16 mouse cellular contexts compared by ENCODE assay signal in the genomic region with DNA sequence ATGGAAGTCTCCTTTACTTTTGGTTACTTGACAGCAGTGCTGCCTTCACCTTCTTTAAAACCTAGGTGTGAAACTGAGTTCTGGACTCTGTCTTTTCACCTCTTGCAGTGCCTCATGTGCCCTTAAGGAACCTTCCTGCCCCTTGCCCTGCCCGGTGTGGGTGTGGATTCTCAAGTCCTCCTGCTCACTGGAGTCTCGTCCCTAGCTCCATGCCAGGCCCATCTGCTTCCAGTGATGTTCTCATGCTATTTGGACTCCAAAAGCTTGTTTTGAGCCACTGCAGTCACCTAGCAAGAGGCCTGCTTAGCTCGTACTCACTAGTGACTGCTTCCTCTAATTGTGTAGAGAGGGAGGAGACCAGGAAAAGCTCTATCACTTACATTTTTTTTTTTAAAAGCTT. TPM values are rescaled to one million over a fixed set of nuclear protein-coding genes. Genes with fewer than 3 reads are reported as not detected.
A peak's percentile ranks its signal among the peaks of the same experiment; 100 is the strongest.
DNase-seq lines count a peak whose midpoint lies in the region; ATAC-seq and TF ChIP-seq lines count a peak whose summit lies in the region.
"Had no signal": no experiment of that assay in that cellular context is flagged by ENCODE, and none has a peak within 500 bp of the region (broad histone marks: within the 10 kb centered on the region; RNA-seq: fewer than 3 reads in every experiment).

No protein-coding gene starts in this region.

- WGBS in heart, adult 2 months: 48% methylated on average over 3 of the region's 3 CpGs
- 74% methylated on average over 3 of the region's 3 CpGs for WGBS in heart, embryonic 10.5 days

- H3K9me3 ChIP-seq in heart, embryonic 10.5 days: no peaks in the 10 kb centered on the region
- H3K9me3 ChIP-seq: embryonic facial prominence, embryonic 12.5 days; lung, embryonic 15.5 days; midbrain, embryonic 10.5 days; neural tube, embryonic 13.5 days had no signal

- peak; percentile 33 to 51 for DNase-seq in cerebellum, adult 18-20 months
- peak; percentile 25 to 32 for DNase-seq in heart, adult 2 months
- no peak for DNase-seq in heart, embryonic 10.5 days (ENCODE audit: low spot score)
- DNase-seq in A20 (ENCODE audit: low read depth, low spot score): peak; percentile 18
- DNase-seq in heart, postnatal 10 days: peak; percentile 16 to 25
- DNase-seq in frontal cortex, postnatal 25 days (ENCODE audit: low spot score in 2 of 2): no peak
- DNase-seq in adrenal gland, postnatal 4 days (ENCODE audit: low spot score in 2 of 2): no peak
- DNase-seq: forebrain, postnatal 0 days; left cerebral cortex, postnatal 4 days had no signal

- no peak for TF ChIP-seq EP300 in heart, adult 2 months (IDR thresholded peaks at IDR 0.05; ENCODE audit: insufficient read depth, low read depth, low read length)

- peaks cover 3% of the 10 kb centered on the region for H3K4me1 ChIP-seq in heart, adult 2 months (ENCODE audit: control insufficient read depth, insufficient read depth, low read length)
- no peaks in the 10 kb centered on the region for H3K4me1 ChIP-seq in heart, embryonic 10.5 days
- H3K4me1 ChIP-seq: embryonic facial prominence, embryonic 12.5 days; lung, embryonic 15.5 days; midbrain, embryonic 10.5 days; neural tube, embryonic 13.5 days had no signal

- H3K27me3 ChIP-seq in heart, adult 2 months (ENCODE audit: control insufficient read depth, insufficient read depth, low read length): no peaks in the 10 kb centered on the region
- no peaks in the 10 kb centered on the region for H3K27me3 ChIP-seq in heart, embryonic 10.5 days (ENCODE audit: insufficient read depth, poor library complexity, severe bottlenecking)
- H3K27me3 ChIP-seq: embryonic facial prominence, embryonic 12.5 days; lung, embryonic 15.5 days; neural tube, embryonic 13.5 days had no signal

- no peaks in the 10 kb centered on the region for H3K79me2 ChIP-seq in heart, adult 2 months (replicated peaks; ENCODE audit: control insufficient read depth, insufficient read depth, low read length)

- no peak for ATAC-seq in cerebellum, adult (ENCODE audit: insufficient number of reproducible peaks, low FRiP score, low TSS enrichment)
- ATAC-seq: forebrain, postnatal 0 days; intestine, embryonic 16.5 days had no signal

- no peak; the same call in 1 of the 2 replicates for TF ChIP-seq POLR2A in heart, adult 2 months (IDR thresholded peaks at IDR 0.05; ENCODE audit: insufficient read depth, low read depth, low read length)

- intact Hi-C loops in heart, adult 2 months (cut with DNase I): no loop called here
- intact Hi-C loops in heart, postnatal 10 days (cut with DNase I): no loop called here

- no peak for TF ChIP-seq CTCF in heart, adult 2 months (IDR thresholded peaks at IDR 0.05)

- peak overlapping the region; percentile 55 for H3K27ac ChIP-seq in heart, adult 2 months
- H3K27ac ChIP-seq in heart, embryonic 10.5 days: no peak overlapping the region
- H3K27ac ChIP-seq: embryonic facial prominence, embryonic 12.5 days; hindbrain, embryonic 14.5 days; lung, embryonic 15.5 days; midbrain, embryonic 10.5 days; neural tube, embryonic 13.5 days had no signal

- H3K36me3 ChIP-seq in heart, adult 2 months (ENCODE audit: control insufficient read depth, insufficient read depth, low read length): peaks cover 3% of the 10 kb centered on the region; the same call in 1 of the 2 replicates
- H3K36me3 ChIP-seq in heart, embryonic 10.5 days: 0 out of 2 replicates have a peak, but pooled peaks cover 2% of the 10 kb centered on the region
- H3K36me3 ChIP-seq: embryonic facial prominence, embryonic 12.5 days; lung, embryonic 15.5 days had no signal

- no peak overlapping the region for H3K4me3 ChIP-seq in heart, adult 2 months
- no peak overlapping the region for H3K4me3 ChIP-seq in heart, embryonic 10.5 days
- H3K4me3 ChIP-seq: embryonic facial prominence, embryonic 12.5 days; lung, embryonic 15.5 days; midbrain, embryonic 10.5 days; neural tube, embryonic 13.5 days had no signal

- H3K9ac ChIP-seq in heart, adult 2 months (ENCODE audit: low read depth, low read length): no peak overlapping the region
- H3K9ac ChIP-seq: embryonic facial prominence, embryonic 12.5 days; forebrain, postnatal 0 days; hindbrain, embryonic 14.5 days; lung, embryonic 15.5 days; neural tube, embryonic 13.5 days had no signal

RNA-seq across cellular contexts. Expression of gene Btrc, which starts 50.4 kb away (rescaled TPM):
- 10 to 100 TPM; 19.6 to 20.4 TPM for total RNA-seq in heart, adult 2 months (2021)
- 10.4 and 18.0 TPM in 2 replicates for polyA plus RNA-seq in heart, adult 2 months (2012; rRNA removed)
- 46.9 and 47.8 TPM in 2 replicates for polyA plus RNA-seq in heart, embryonic 10.5 days (2016; fragmentation: Nextera tagmentation; extraction: Ambion mirVana)
- 10 to 100 TPM; 22.6 to 24.9 TPM for total RNA-seq in heart, postnatal 10 days (2021)
- total RNA-seq in adrenal gland, postnatal 4 days (2021): 10 to 100 TPM; 42.4 to 46.6 TPM

Comparison
In these comparisons a context has a peak if more than half of its experiments do, and no peak if none do; other contexts are left out.
1. DNase-seq: peak in cerebellum, adult 18-20 months (2 of 2), heart, adult 2 months (2 of 2), A20 (single experiment) and heart, postnatal 10 days (2 of 2); none in heart, embryonic 10.5 days (single experiment), frontal cortex, postnatal 25 days (0 of 2) and adrenal gland, postnatal 4 days (0 of 2).